Mouse (Mus musculus): ENCODE measurements around the gene Gm45785.

Gm45785 gene

GRCm38 (mm10) chr7:140857550-140858505 is 1.7 kb upstream of the Gm45785 start, which contains the start of gene Bet1l:
Gene Bet1l, minus strand, starts transcription at chr7:140857577.
- no peak for DNase-seq (ENCODE audit: low spot score in 2 of 2)

GRCm38 (mm10) chr7:140856785-140857549 is 836 bp upstream of the Gm45785 start, which contains the start of gene Ric8a:
Gene Ric8a, plus strand, starts transcription at chr7:140856957.
- peak; percentile 89 to 90 for DNase-seq (ENCODE audit: low spot score in 2 of 2)

- DNase-seq (ENCODE audit: low spot score in 2 of 2) = no peak
Observed at GRCm38 (mm10) chr7:140855181-140855580, 950 bp downstream of the Gm45785 start.

- no peak for DNase-seq (ENCODE audit: low spot score in 2 of 2)
Observed at GRCm38 (mm10) chr7:140854483-140854882, 1.6 kb downstream of the Gm45785 start.

GRCm38 (mm10) chr7:140853386-140853785 is 2.7 kb downstream of the Gm45785 start:
- DNase-seq (ENCODE audit: low spot score in 2 of 2) = no peak

- no peak for DNase-seq (ENCODE audit: low spot score in 2 of 2)
Observed at GRCm38 (mm10) chr7:140851916-140852315, 4.2 kb downstream of the Gm45785 start.

GRCm38 (mm10) chr7:140848591-140848990 is 7.5 kb downstream of the Gm45785 start:
- DNase-seq (ENCODE audit: low spot score in 2 of 2) = no peak

GRCm38 (mm10) chr7:140847755-140848580 is 8.2 kb downstream of the Gm45785 start, which contains the start of gene Odf3:
Gene Odf3, plus strand, starts transcription at chr7:140847805.
- DNase-seq (ENCODE audit: low spot score in 2 of 2) = no peak

GRCm38 (mm10) chr7:140846676-140847075 is 9.5 kb downstream of the Gm45785 start:
- no peak for DNase-seq (ENCODE audit: low spot score in 2 of 2)

GRCm38 (mm10) chr7:140845683-140846082 is 10.4 kb downstream of the Gm45785 start:
- no peak for DNase-seq (ENCODE audit: low spot score in 2 of 2)

GRCm38 (mm10) chr7:140844905-140845665 is 11.0 kb downstream of the Gm45785 start, which contains the start of gene Scgb1c1:
Gene Scgb1c1, plus strand, starts transcription at chr7:140845547.
- peak; percentile 86 to 97 for DNase-seq (ENCODE audit: low spot score in 2 of 2)

GRCm38 (mm10) chr7:140843806-140844205 is 12.3 kb downstream of the Gm45785 start:
- no peak for DNase-seq (ENCODE audit: low spot score in 2 of 2)

- no peak for DNase-seq (ENCODE audit: low spot score in 2 of 2)
Observed at GRCm38 (mm10) chr7:140840750-140841735, 15.1 kb downstream of the Gm45785 start.

GRCm38 (mm10) chr7:140839556-140839955 is 16.6 kb downstream of the Gm45785 start:
- no peak for DNase-seq (ENCODE audit: low spot score in 2 of 2)

- peak in 1 of 2 experiments; percentile 40 for DNase-seq (ENCODE audit: low spot score in 2 of 2)
Observed at GRCm38 (mm10) chr7:140836243-140837115, 19.7 kb downstream of the Gm45785 start.

- DNase-seq (ENCODE audit: low spot score in 2 of 2) = no peak
Observed at GRCm38 (mm10) chr7:140835758-140836087, 20.4 kb downstream of the Gm45785 start.

- DNase-seq (ENCODE audit: low spot score in 2 of 2) = no peak
Observed at GRCm38 (mm10) chr7:140834968-140835757, 21.0 kb downstream of the Gm45785 start, which contains the start of gene Urah. Gene Urah, plus strand, starts transcription at chr7:140835018.

- no peak for DNase-seq (ENCODE audit: low spot score in 2 of 2)
Observed at GRCm38 (mm10) chr7:140833341-140833740, 22.8 kb downstream of the Gm45785 start.

All from right cerebral cortex, adult 2 months (tissue).